ENCODE assay signal across 8 mouse cellular contexts in the genomic region with DNA sequence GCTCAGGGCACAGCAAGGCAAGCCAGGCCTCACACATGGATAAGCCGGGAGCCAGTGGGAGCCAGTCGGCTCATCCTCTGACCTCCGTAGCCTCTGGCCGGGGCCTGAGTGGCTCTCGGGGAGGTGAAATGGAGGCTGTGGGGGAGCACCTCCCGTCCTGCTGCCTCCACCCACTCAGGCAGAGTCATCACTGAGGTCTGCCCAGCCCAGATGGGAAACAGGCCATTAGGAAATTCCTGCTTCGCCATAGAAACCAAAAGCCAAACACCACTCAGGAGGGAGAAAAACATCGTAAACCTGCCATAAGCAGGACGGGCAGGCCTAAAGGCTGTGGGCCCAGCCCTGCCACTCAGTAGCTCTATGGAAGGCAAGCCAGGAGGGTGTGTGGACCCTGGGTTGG. TPM values are rescaled to one million over a fixed set of nuclear protein-coding genes. Genes with fewer than 3 reads are reported as not detected.
A peak's percentile ranks its signal among the peaks of the same experiment; 100 is the strongest.
DNase-seq lines count a peak whose midpoint lies in the region; ATAC-seq and TF ChIP-seq lines count a peak whose summit lies in the region.

No protein-coding gene starts in this region.

- no peaks in the 10 kb centered on the region for H3K27me3 ChIP-seq in hindbrain, embryonic 15.5 days
- H3K27me3 ChIP-seq in forebrain, postnatal 0 days (ENCODE audit: insufficient read depth, low read length): no peaks in the 10 kb centered on the region

- no peak for TF ChIP-seq CTCF in forebrain, postnatal 0 days (IDR thresholded peaks at IDR 0.05; ENCODE audit: low read depth)

- WGBS in hindbrain, embryonic 15.5 days: 53% methylated on average over 9 of the region's 9 CpGs
- WGBS in forebrain, postnatal 0 days: 53% methylated on average over 9 of the region's 9 CpGs

- H3K4me3 ChIP-seq in hindbrain, embryonic 15.5 days: no peak overlapping the region
- H3K4me3 ChIP-seq in forebrain, postnatal 0 days (ENCODE audit: low read depth, low read length): no peak overlapping the region

- ATAC-seq in hindbrain, embryonic 15.5 days (ENCODE audit: low FRiP score, low read depth): no peak
- ATAC-seq in forebrain, postnatal 0 days: no peak

- DNase-seq in Muller cell, postnatal 12 days (ENCODE audit: inconsistent ontology term): peak; percentile 90
- peak; percentile 57 for DNase-seq in embryo, embryonic 9.5 days (ENCODE audit: extremely low spot score)
- peak; percentile 71 to 76 for DNase-seq in lung, adult 18-20 months
- DNase-seq in forebrain, postnatal 0 days: no peak
- no peak for DNase-seq in left cerebral cortex, postnatal 14 days (ENCODE audit: low spot score in 2 of 2)
- DNase-seq in cerebellum, adult 18-20 months: no peak
- no peak for DNase-seq in right cerebral cortex, postnatal 4 days

- H3K36me3 ChIP-seq in hindbrain, embryonic 15.5 days: no peaks in the 10 kb centered on the region
- no peaks in the 10 kb centered on the region for H3K36me3 ChIP-seq in forebrain, postnatal 0 days (ENCODE audit: insufficient read depth)

- no peak overlapping the region for H3K9ac ChIP-seq in hindbrain, embryonic 15.5 days
- no peak overlapping the region for H3K9ac ChIP-seq in forebrain, postnatal 0 days

- H3K4me1 ChIP-seq in hindbrain, embryonic 15.5 days (replicated peaks): peaks cover 43% of the 10 kb centered on the region
- H3K4me1 ChIP-seq in forebrain, postnatal 0 days (ENCODE audit: insufficient read depth): peaks cover 17% of the 10 kb centered on the region

- H3K27ac ChIP-seq in hindbrain, embryonic 15.5 days (replicated peaks): peak overlapping the region; percentile 58; the same call in 1 of the 2 replicates
- no peak overlapping the region; the same call in 1 of the 2 replicates for H3K27ac ChIP-seq in forebrain, postnatal 0 days (ENCODE audit: low read depth, low read length)

- no peaks in the 10 kb centered on the region for H3K9me3 ChIP-seq in hindbrain, embryonic 15.5 days
- H3K9me3 ChIP-seq in forebrain, postnatal 0 days (ENCODE audit: low read length): no peaks in the 10 kb centered on the region

- intact Hi-C loops in left cerebral cortex, postnatal 14 days (cut with DNase I): no loop called here

- H3K4me2 ChIP-seq in hindbrain, embryonic 15.5 days: no peak overlapping the region
- H3K4me2 ChIP-seq in forebrain, postnatal 0 days (ENCODE audit: low read depth): no peak overlapping the region

RNA-seq across cellular contexts. Expression of gene Pdlim4, which starts 8.5 kb away (rescaled TPM):
- polyA plus RNA-seq in hindbrain, embryonic 15.5 days (2015; fragmentation: Nextera tagmentation; extraction: Ambion mirVana): 28.2 and 33.4 TPM in 2 replicates
- 27.6 and 30.9 TPM in 2 replicates for total RNA-seq in forebrain, postnatal 0 days (2014; rRNA removed)
- 47.9 and 50.7 TPM in 2 replicates for polyA plus RNA-seq in forebrain, postnatal 0 days (2015; fragmentation: Nextera tagmentation; extraction: Ambion mirVana)
- total RNA-seq in left cerebral cortex, postnatal 14 days (2021): 10 to 100 TPM; 10.9 to 12.0 TPM

RNA-seq across cellular contexts. Expression of gene Slc22a4, which starts 32.4 kb away (rescaled TPM):
- polyA plus RNA-seq in hindbrain, embryonic 15.5 days (2015; fragmentation: Nextera tagmentation; extraction: Ambion mirVana): 4.4 and 5.3 TPM in 2 replicates
- total RNA-seq in forebrain, postnatal 0 days (2014; rRNA removed): 3.7 and 4.7 TPM in 2 replicates
- 3.3 and 4.0 TPM in 2 replicates for polyA plus RNA-seq in forebrain, postnatal 0 days (2015; fragmentation: Nextera tagmentation; extraction: Ambion mirVana)
- 1 to 10 TPM; 4.0 to 4.5 TPM for total RNA-seq in left cerebral cortex, postnatal 14 days (2021)

RNA-seq across cellular contexts. Expression of gene P4ha2, which starts 39.6 kb away (rescaled TPM):
- polyA plus RNA-seq in hindbrain, embryonic 15.5 days (2015; fragmentation: Nextera tagmentation; extraction: Ambion mirVana): 9.2 and 10.1 TPM in 2 replicates
- 6.8 and 9.8 TPM in 2 replicates for total RNA-seq in forebrain, postnatal 0 days (2014; rRNA removed)
- polyA plus RNA-seq in forebrain, postnatal 0 days (2015; fragmentation: Nextera tagmentation; extraction: Ambion mirVana): 6.0 and 6.1 TPM in 2 replicates
- 10 to 100 TPM; 16.6 to 18.3 TPM for total RNA-seq in left cerebral cortex, postnatal 14 days (2021)

Comparison
In these comparisons a context has a peak if more than half of its experiments do, and no peak if none do; other contexts are left out.
1. DNase-seq: peak in Muller cell, postnatal 12 days (single experiment), embryo, embryonic 9.5 days (single experiment) and lung, adult 18-20 months (2 of 2); none in forebrain, postnatal 0 days (single experiment), left cerebral cortex, postnatal 14 days (0 of 2), cerebellum, adult 18-20 months (0 of 2) and right cerebral cortex, postnatal 4 days (single experiment).